Mouse (Mus musculus) kidney, adult 18-20 months (tissue): ENCODE results near the gene Crygs.
A peak's percentile ranks its signal among the peaks of the same experiment; 100 is the strongest.

ENCODE experiments used
- DNase-seq: peaks from one replicate; pipeline ENCODE4 v3.0.0; 2021

Crygs gene

GRCm38 (mm10) chr16:22811477-22811876, at the start of gene Crygs:
Gene Crygs, minus strand, starts transcription at chr16:22811577.
- no peak for DNase-seq

- DNase-seq, result peak; percentile 99
Observed at GRCm38 (mm10) chr16:22857431-22858113, 46.2 kb upstream of the Crygs start, which contains the start of the genes Tbccd1 and Dnajb11. Gene Tbccd1, minus strand, starts transcription at chr16:22857669. Gene Dnajb11, plus strand, starts transcription at chr16:22857845.

DNA sequence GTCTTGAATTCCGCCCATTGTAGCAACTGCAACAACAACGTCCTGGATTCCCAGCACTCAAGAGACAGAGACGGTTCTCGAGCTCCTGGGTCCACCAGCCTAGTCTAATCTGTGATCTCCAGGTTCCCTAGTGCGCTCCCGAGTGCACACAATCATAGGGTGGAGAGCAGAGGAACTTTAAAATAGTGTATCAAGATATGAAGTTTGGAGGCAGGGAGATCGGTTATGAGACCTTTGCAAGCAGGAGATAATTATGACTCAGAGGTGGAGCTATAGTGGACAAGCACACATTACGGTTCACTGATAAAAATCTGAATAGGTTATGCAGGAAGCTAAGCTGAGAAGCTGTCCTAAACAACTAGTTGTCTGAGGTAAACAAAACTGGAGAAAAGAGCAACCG, 45.4 kb upstream of the Crygs start:
- no peak for DNase-seq

GRCm38 (mm10) chr16:22852709-22853108, 41.3 kb upstream of the Crygs start:
- no peak for DNase-seq

GRCm38 (mm10) chr16:22848331-22848730, 37.0 kb upstream of the Crygs start:
- no peak for DNase-seq

DNA sequence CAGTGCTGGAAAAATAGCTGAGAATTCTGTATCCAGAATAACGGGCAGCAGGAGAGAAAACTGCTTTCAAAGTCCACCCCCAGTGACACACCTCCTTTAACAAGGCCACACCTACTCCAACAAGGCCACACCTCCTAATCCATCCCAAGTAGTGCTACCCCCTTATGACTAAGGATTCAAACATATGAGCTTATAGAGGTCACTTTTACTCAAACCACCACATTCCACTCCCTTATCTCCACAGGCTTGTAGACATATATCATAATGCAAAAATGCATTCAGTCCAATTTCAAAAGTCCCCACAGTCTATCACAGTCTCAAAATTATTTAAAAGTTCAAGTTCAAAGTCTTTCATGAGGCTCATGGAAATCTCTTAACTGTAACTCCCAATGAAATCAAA, 36.3 kb upstream of the Crygs start:
- DNase-seq, result no peak

GRCm38 (mm10) chr16:22845481-22845880, 34.1 kb upstream of the Crygs start:
- DNase-seq, result peak; percentile 31

DNA sequence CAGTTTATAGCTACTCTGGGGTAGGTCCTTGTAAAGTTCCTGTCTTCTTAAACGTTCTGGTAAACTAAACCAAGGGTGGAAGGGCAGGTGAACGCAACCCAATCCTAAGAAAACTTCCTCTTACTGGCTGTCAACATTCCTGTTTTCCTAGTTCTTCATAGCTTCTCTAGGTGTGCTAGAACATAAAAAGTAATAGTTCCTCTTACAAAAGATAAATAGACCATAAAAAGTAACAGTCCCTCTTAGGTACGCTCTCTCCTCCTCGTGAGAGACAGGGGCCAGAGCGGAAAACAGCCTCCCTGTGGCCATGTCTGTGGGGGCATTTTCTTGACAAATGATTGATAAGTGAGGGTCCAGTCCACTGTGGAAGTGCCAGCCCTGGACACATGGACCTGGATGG, 33.5 kb upstream of the Crygs start:
- DNase-seq, result no peak

DNA sequence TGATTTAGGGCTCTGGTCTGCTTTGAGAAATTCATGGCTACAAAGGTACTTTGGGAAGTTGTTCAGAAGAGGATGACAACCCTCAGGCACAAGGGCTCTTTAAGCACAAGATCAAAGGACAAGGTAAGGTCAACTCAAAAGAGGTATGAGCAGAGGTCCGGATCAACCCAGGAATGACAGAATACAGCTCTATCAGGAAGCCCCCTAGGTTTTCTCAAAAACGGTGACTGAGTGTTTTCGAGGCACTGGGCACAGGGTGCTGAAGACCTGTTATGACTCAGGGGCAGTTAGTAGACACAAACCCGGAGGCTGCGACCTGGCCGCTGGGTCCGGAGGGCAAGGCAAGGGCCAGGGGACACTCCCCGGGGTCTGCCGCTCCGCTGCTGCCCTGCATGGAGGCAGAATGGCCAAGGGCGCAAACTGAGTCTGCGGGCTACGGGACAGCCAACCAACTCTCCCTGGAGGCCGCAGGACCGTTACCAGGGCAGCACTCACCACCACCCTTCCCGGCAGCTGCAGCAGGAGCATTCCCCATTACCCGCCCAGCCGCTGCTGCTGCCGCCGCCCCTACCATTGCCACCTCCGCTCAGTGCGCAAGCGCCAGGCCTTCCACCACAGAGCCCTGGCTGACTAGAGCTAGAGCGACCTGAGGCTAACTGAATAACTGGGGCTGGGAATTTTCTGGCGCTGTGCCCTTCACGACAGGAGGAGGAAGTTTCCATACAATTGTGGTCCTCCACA, 32.9 kb upstream of the Crygs start:
- DNase-seq, result peak; percentile 86

DNA sequence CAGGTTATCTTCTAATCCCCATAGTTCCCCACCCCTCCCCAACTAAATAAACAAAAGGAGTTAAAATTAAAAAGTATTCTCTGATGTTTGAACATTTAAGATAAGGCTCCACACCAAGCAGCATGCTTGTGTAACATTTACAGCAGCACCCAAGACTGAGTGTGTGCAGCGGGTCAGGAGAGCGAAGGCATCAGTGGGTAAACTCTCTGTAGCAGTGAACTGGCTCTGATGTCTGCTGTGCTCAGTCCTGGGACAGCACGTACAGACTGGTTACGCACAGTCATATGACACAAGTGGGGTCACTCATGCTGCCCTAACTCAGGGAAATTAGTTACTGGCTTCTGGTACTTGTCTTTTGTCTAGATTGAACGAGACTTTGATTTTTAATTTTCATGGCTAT, 31.5 kb upstream of the Crygs start:
- no peak for DNase-seq

DNA sequence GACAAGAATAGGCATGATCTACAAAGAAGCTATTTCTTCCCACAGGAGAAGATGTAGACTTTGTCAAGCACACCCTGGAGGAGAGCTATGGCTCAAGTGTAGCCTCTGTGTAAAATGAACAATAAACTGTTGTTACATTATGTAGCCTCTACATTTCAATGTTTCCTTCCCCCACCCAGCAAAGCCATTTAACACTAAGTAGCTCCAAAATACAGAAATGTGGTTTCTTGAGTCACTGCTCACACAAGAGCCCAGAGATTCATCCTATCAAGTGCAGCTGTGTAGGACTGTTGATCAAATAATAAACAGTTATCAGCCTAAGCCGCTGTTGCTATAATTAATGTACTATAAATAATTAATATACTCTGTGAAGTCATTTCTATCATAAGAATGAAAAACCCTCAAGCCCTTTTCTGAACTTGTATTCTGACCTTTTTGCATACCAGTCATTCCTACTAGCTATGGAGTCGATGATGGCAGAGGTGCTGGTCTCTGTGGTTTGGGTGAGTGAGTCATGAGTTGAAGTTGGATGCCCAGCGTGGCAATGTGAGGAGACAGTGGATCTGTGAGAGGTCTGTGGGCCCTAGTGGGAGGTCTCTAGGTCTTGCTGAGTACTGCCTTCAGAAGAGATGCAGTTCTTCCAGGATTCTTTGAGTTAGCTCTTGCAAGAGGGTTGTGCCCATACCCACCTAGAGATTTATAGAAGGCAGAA, 27.9 kb upstream of the Crygs start:
- no peak for DNase-seq

- DNase-seq, result no peak
Observed at GRCm38 (mm10) chr16:22832932-22833525, 21.7 kb upstream of the Crygs start.

DNA sequence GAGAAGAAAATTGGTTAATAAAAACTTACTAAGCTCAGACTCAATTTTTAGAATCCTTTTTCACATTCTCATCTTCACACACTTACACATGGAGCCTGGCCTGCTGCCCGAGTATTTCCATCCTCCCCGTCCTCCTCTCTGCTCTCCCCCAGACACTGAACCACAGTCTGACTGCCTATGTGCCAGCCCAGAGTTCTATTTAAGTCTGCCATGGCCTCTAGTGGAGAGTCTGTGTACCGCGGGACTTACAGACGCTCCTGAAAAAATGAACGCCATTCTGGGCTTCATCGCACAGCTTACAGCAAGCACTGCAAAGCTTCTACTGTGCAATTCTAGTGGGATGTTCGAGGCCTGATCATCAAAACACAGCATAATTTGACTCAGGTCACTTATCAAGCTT, 9.4 kb upstream of the Crygs start:
- DNase-seq, result no peak

GRCm38 (mm10) chr16:22807468-22808070, 3.8 kb downstream of the Crygs start:
- peak; percentile 62 for DNase-seq

DNA sequence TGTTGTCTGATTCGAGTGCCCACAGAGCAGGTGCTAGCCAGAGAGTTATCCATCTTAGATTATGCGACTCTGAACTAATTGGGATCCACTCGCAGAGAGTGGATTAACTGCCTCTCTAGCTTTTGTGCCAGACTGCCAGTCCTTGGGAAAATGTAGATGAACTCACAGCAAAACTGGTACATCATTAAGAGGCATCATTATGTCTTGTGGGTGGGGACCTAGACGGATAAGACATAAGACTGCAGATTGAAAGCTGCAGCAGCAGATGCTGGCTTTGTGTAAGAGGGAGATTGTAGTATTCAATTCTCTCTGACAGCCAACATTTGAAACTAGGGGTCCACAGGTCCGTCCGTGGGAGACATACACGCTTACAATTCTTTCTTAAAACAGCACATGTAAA, 8.6 kb downstream of the Crygs start:
- no peak for DNase-seq

- no peak for DNase-seq
Observed at GRCm38 (mm10) chr16:22800849-22801109, 10.6 kb downstream of the Crygs start.

DNA sequence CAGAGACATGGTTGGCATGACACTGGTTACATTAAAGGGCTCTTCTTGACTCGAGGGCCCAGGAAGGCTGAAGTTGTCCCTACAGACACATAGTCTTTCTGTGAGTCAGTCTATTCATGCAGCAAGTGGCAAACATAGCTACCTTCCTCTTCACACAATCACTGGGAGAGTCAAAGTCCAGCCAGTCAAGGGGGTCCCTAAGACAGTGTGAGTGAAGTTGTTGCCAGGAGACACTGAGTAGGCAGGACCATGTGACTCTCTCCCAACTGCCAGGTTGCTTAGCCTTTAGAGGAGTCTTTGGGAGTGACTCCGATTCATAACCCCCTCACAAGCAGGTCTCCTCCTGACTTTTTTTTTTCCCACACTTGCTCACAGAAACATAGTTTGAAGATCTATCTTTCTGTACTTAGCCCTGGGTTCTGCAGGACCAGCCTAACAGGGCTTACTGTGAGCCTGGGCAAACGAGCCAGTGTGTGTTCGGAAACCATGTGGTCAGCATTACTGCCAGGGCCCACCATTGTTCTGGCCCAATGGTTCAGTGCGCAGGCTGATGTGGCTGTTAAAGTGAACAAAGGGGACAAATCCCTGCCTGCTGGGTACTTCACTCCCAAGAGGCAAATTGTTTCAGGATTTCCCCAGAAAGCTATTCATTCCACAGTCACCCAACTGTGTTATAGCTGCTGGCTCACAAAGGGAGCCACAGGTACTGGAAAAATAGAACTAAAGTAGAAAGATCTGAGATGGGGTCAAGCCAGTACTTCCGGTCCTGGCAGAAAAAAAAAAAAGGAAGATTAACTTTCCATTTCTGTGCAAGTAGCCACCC, 11.1 kb downstream of the Crygs start:
- DNase-seq, result no peak

DNA sequence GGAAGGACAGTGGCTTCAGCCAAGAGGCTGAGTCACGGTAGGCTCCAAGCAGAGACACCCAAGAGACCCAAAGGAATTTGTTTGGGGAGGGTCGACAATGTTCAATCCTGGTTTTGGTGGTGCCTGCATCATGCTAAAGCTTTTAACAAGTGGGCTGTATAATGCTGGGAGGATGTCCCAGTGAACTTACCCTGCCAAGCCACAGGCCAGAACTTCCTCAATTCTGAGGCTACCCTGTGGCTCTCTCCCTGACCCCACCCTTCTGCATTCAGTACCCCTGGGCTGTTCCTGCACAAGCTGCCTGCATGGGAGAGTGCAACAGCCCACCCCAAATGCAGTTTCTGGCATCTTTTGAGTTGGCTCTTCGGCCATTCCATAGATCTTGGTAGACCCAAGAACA, 12.9 kb downstream of the Crygs start:
- no peak for DNase-seq

DNA sequence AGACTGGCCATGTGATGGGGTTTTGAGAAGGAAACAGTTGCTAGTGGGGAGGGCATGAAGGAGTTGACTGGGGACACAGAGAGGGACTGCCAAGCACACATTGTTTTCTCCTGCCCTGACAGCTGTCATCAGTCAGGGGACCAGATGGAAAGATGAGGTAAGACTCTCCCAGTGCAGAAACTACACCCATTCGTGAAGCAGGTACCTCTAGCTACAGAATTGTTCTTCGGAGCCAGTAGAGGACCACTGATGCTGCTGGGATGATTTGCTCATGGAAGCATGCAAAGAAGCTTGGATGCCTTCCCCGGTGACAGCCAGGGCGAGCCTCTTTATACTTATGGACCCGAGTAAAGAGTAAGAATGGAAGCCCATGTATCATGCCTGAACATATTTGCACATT, 13.9 kb downstream of the Crygs start:
- DNase-seq, result no peak

GRCm38 (mm10) chr16:22795497-22795896, 15.9 kb downstream of the Crygs start:
- DNase-seq, result peak; percentile 40

DNA sequence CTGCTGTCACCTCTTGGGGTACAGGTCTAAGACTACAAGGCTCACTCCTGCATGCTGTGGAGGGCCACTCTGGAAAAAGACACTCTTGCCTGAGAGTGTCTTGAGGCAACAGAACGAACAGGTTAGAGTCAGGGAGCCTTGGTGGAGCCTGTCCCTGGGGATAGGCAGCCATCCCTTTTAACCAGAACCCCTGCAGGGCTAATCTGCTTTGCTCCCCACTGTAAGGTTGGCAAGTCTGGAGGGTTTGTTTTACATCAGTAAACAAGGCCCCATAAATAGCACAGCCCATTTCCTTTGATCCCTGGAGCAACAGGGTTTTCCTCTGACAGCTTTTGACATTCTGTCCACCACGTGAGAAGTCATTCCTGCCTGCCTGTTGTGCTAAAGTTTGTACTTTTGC, 20.1 kb downstream of the Crygs start:
- DNase-seq, result no peak

DNA sequence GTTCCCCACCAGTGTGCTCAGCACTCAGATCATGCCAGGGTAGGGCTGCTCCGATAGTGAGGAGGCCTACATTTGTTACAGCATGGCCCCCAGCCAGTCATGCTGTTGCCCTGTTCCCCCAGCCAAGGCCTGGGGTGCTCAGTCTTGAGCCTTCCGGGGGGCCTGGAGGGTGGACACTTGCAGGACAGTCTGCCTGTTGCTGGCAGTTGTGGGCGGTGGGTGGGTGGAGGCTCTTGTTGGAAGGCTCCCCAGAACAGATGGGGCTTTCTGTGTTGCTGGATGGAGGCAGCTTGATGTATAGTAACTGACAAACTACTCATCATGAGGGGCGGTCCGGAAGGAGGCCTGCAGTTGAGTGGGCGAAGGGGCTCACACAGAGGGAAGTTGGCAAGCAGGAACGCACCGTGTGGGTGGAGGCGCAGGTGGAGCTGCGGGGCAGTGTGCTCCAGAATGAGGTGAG, 21.4 kb downstream of the Crygs start:
- DNase-seq, result no peak
